Mouse (Mus musculus) small intestine, adult 2 months (tissue): ENCODE data around the gene Mad2l1. TPM values are rescaled to one million over a fixed set of nuclear protein-coding genes. Genes with fewer than 3 reads are reported as not detected.

Source experiments
- H3K27ac ChIP-seq: fragments of 200-500 bp; 2 replicates; pipeline ENCODE4 v1.5.1; 2012; ENCODE audit warnings: low read depth, low read length, control low read depth, inconsistent platforms; ENCODE audit not compliant: insufficient read depth
- H3K27me3 ChIP-seq: fragments of 200-500 bp; 2 replicates; pipeline ENCODE4 v1.6.1; 2012; ENCODE audit warnings: mild to moderate bottlenecking, moderate library complexity, low read length, inconsistent platforms; ENCODE audit not compliant: control insufficient read depth, insufficient read depth
- H3K36me3 ChIP-seq: fragments of 200-500 bp; 2 replicates; pipeline ENCODE4 v1.6.1; 2012; ENCODE audit warnings: mild to moderate bottlenecking, low read length, control low read depth, inconsistent platforms; ENCODE audit not compliant: control insufficient read depth, insufficient read depth
- H3K4me1 ChIP-seq: fragments of 200-500 bp; 2 replicates; pipeline ENCODE4 v1.6.1; 2012; ENCODE audit warnings: low read length, inconsistent platforms, mixed read lengths; ENCODE audit not compliant: control insufficient read depth, insufficient read depth, insufficient read length
- H3K4me3 ChIP-seq: fragments of 200-500 bp; 2 replicates; pipeline ENCODE4 v1.5.1; 2012; ENCODE audit warnings: low read depth, mild to moderate bottlenecking, control low read depth, inconsistent platforms, low read length, moderate library complexity
- CTCF ChIP-seq: fragments of 200-500 bp; IDR thresholded peaks from 2 replicates; pipeline ENCODE4 v1.5.1; 2012; ENCODE audit warnings: low read depth, mild to moderate bottlenecking, control low read depth, inconsistent platforms, low read length, moderate library complexity, mixed read lengths; ENCODE audit not compliant: insufficient replicate concordance, insufficient read length; ENCODE audit errors: extremely low read depth
- POLR2A ChIP-seq: fragments of 200-500 bp; IDR thresholded peaks from 2 replicates; pipeline ENCODE4 v1.6.1; 2012; ENCODE audit warnings: low read depth, mild to moderate bottlenecking, control low read depth, inconsistent platforms, low read length, moderate library complexity
- WGBS: fragments of 180-500 bp; shearing (Covaris S2); methylation state at CpG from one replicate; pipeline ENCODE4 v1.1.7; 2018; 5-methylcytosine and 5-hydroxymethylcytosine counted together
- polyA plus RNA-seq: library from polyadenylated mRNA; depleted of rRNA; stranded (reverse); fragments of >200 nt; gene quantifications from 2 replicates; pipeline ENCODE4 v1.2.3, GENCODE M21; 2012; rRNA removed

Mad2l1 gene
- polyA plus RNA-seq, 1 experiment: 2.2 TPM

DNA sequence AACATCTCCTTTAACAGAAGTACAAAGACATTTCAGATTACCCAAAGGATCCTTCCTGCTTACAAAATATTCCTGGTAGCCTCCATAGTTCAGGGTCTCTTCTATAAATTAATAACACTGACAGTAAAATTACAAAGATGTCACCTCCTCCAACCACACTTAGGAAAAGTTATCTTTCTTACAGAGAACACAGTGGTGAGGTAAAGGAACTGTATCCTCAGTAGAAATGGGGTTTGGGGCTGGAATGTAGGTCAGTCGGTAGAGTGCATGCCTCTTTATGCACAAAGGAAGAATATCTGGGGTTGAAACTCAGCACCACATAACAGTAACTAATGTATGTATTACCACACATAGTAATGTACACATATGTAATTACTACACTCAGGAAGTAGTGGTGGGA, 24.8 kb downstream of the Mad2l1 start, which contains the start of gene Vmn1r32:
Gene Vmn1r32, minus strand, starts transcription at position 101 of the 400 bp plus-strand sequence.
- Histone ChIP-seq H3K27me3 (no peaks in the 10 kb centered on the region), H3K4me3 (no peak within 1 kb of the TSS), H3K27ac (no peak within 1 kb of the TSS), H3K36me3 (no peaks in the 10 kb centered on the region), H3K4me1 (no peaks in the 10 kb centered on the region)
- no peak for TF ChIP-seq POLR2A
- no peak for TF ChIP-seq CTCF
- 82% methylated on average over 1 of the region's 1 CpGs for WGBS

- Histone ChIP-seq H3K27me3 (no peaks in the 10 kb centered on the region), H3K4me3 (no peak overlapping the region), H3K36me3 (no peaks in the 10 kb centered on the region), H3K27ac (no peak overlapping the region), H3K4me1 (no peaks in the 10 kb centered on the region)
- TF ChIP-seq CTCF: no peak
- TF ChIP-seq POLR2A: no peak
Measured at GRCm38 (mm10) chr6:66595804-66596203, 60.6 kb downstream of the Mad2l1 start.

Other genes starting within 250 kb of the Mad2l1 start
- gene Vmn1r32, start 24.7 kb downstream of the Mad2l1 start, polyA plus RNA-seq: not detected in 2 replicates
- not detected in 2 replicates for gene Vmn1r33, start 82.9 kb downstream of the Mad2l1 start, polyA plus RNA-seq
- gene Vmn1r34, start 108.5 kb downstream of the Mad2l1 start, polyA plus RNA-seq: not detected in 2 replicates
- not detected in 2 replicates for gene Vmn1r35, start 150.5 kb downstream of the Mad2l1 start, polyA plus RNA-seq
- gene Vmn1r36, start 183.8 kb downstream of the Mad2l1 start, polyA plus RNA-seq: not detected in 2 replicates
- not detected in 2 replicates for gene Vmn1r37, start 194.0 kb downstream of the Mad2l1 start, polyA plus RNA-seq
- gene Vmn1r38, start 247.2 kb downstream of the Mad2l1 start, polyA plus RNA-seq: not detected in 2 replicates